Mouse (Mus musculus) mature B cell (primary cell): ENCODE data around the gene Kcnk7.

Experiments
- in situ Hi-C: fragments of 300-500 bp; cut with MboI; formaldehyde crosslinking; loops from 2 replicates; pipeline ENCODE4 v1.14.3; 2019

The Kcnk7 gene

GRCm38 (mm10) chr19:5690343-5690735 is 13.8 kb upstream of the Kcnk7 start:
- in situ Hi-C loops = no loop called here

DNA sequence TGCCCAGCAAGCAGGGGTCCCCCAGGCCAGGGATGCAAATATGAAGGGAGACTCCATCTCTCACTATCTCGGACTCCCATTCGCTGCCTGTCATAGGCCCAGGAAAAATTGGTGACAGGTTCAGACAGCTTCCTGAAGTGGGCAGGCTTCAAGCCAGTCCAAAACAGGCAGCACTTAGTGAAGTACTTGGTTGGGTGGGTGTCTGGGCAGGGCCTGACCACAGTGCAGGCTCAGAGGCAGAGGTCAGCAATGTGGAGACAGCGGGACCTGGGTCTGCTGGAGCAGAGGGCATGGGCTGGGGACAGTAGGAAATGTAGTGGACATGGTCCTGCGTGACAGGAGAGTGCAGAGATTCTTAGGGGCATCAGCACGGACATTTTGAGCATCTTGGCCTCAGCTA is 12.6 kb upstream of the Kcnk7 start:
- in situ Hi-C loops = no loop called here

- in situ Hi-C loops = no loop called here
These were observed 11.9 kb upstream of the Kcnk7 start for GRCm38 (mm10) chr19:5692086-5692912.

DNA sequence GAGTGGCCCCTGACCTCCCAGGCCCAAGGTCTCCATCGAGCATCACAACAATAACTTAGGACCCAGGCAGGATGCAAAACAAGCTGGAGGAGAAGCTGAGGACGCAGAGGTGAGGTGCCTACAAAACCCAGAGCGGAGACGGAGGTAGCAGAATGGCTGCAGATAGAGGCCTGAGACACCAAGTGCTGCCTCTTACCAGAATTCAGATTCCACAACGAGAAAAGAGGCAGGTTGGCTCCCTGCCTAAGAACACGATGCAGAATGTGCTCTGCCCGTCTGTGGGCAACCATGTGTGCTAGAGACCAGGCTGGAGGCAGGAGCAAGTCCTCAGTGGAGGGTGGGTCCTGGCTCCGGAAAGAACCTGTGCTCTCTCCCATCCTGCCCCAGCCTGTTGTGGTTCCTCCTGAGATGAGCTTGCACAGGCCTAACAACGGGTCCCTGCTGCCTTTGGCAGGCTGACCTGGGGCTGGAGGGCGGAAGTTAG is 11.2 kb upstream of the Kcnk7 start:
- in situ Hi-C loops = no loop called here

- in situ Hi-C loops = no loop called here
These were observed 10.4 kb upstream of the Kcnk7 start for GRCm38 (mm10) chr19:5693801-5694200.

DNA sequence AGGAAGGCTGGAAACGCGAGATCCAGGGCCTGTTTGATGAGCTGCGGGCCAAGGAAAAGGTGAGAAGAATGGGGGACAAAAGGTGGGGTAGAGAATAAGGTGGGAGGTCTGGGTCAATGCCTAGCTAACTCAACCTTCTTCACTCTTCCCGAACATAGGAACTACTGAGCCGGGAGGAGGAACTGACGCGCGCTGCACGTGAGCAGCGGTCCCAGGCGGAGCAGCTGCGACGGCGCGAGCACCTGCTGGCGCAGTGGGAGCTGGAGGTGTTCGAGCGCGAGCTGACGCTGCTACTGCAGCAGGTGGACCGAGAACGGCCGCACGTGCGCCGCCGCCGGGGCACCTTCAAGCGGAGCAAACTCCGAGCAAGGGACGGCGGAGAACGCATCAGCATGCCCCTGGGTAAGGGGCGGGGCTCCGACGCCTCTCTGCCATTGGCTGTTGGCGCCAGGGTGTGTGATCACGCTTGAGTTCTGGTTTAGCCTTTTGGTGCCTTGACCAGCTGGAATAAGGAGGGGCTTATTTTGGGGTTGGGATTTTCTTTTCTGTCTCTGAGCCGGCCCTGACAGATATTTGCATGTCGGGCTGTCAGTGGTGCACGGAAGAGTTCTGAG is 8.2 kb upstream of the Kcnk7 start:
- in situ Hi-C loops = no loop called here

DNA sequence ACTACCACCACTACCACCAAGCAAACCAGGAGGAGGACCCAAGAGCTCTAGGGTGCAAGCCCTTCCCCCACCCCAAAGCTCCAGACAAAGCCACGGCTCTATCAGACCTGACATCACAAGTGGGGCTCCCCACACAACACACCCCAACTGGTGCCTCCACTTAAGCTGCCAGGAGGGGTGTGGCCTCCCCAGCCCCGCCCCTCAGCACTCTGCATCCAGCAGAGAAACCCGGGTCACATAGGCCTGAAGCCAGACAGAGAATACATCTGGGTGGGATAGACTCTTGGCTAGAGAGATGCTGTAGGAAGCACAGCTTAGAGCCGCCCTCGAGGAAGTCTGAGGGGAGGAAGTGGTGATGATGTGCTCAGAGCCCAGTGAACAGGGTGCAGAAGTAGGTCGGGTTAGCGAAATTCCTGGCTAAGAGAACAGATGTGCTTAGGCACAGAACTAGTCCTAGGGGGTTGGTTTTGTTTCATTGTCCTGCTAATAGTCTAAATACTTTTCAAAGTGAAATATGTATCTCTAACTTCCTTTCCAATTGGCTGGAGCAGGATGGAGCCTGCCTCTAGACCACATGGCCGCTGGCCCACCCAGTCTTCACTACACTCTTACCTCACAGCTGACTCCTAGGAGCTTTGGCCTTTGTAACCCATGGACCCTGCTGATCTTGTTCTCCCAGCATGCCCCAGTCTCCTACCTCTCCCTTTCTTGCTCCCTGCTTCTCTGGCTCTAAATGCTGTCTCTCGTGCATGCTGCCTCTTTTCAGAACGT is 819 bp downstream of the Kcnk7 start:
- in situ Hi-C loops = no loop called here

GRCm38 (mm10) chr19:5710068-5710467 is 5.9 kb downstream of the Kcnk7 start:
- in situ Hi-C loops = no loop called here

DNA sequence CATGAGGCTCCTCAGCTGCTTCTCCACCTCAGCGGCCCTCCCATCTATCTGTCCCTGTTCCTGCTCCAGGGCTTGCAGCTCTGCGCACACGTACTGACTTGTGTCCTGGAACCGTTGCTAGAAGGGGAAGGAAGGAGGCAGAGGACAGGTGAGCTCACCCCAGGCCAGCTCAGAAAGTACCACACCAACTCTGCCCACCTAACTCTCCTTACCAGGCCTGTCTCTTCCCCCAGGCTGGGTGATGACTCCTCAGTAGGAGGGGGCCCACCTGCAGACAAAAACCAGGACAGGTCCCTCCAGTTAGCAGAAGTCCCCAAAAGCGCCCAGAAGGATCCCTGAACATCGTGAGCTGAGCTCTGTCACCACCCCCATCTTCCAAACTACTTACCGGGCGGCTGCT is 6.4 kb downstream of the Kcnk7 start:
- in situ Hi-C loops = no loop called here

- in situ Hi-C loops = no loop called here
These were observed 7.1 kb downstream of the Kcnk7 start for GRCm38 (mm10) chr19:5711218-5711617.

GRCm38 (mm10) chr19:5711907-5712460 is 7.8 kb downstream of the Kcnk7 start:
- in situ Hi-C loops = no loop called here

DNA sequence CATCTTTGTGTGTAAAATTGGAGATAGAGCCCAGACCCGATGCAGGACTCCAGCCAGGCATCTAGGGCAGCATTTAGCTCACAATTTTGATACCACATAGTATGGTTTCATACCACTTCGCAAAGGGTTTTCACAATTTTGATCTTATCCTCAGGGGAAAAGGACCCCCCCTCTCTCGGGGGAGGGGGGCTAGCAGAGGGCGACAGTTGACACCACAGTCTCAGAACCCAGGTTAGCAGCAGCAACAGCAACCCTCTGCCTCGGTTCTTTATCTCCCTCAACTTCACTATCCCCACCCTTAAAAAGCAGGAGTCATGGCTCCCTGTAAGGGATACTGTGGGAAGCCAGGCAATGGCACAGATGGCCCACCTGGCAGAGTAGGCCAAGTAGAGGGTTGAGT is 9.1 kb downstream of the Kcnk7 start:
- in situ Hi-C loops = no loop called here

DNA sequence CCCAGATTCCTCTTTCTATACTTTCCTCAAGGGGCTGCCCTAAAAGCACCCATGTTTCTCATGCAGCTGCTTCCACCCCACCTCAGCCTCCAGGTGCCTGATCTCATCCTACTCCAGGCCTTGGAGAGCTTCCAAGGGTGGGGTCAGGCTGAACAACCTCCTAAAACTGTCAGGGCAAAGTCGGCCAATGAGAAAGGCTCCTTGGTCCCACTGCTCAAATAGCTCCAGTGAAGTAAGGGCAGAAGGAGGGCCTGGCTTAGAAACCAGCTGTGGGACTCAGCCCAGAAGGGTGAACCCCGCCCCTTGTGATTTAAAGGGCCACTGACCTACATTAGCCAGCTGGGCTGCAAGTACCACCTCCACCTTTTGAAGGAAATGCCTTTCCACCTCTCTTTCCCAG is 9.6 kb downstream of the Kcnk7 start:
- in situ Hi-C loops = no loop called here

DNA sequence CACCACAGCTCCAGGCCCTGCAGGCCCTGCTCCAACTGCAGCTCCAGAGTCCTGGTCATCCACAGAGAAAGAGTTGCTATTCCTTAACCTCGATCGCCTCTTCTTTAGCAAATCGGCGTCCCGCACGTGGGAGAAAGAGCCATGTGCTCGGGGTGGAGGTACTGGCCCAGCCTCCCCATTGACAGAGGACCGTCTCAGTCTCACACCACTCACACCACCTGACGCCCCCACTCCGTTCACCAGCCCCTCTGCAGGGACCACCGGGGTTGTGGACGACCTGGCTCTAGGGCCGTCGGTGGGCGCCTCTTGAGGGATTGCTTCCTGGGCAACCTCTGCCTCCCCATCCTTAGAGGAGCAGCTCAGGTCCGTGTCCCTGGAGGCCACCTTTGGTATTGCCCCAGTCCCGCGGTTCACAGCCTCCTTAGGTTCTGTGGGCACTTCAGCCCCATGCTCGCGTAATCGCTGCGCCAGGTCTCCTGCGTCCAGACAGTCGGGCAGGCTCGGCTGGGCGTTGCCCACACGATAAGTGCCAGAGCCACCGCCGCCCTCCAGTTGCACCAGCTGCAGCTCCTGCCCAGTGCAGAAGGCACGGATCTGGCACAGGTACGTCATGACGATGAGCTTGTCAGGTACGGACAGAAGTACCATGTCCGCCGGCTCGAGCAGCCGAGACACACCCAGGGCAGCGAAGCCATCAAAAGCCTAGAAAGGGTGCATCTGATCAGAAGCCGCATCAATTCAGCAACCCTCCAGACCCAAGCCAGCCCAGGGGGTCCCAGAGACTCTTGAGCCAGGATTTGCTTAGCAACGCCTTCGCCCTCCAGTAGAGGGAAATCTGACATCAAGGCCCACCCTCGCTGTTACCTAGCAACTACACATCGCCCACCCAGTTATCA is 11.9 kb downstream of the Kcnk7 start:
- in situ Hi-C loops = no loop called here

DNA sequence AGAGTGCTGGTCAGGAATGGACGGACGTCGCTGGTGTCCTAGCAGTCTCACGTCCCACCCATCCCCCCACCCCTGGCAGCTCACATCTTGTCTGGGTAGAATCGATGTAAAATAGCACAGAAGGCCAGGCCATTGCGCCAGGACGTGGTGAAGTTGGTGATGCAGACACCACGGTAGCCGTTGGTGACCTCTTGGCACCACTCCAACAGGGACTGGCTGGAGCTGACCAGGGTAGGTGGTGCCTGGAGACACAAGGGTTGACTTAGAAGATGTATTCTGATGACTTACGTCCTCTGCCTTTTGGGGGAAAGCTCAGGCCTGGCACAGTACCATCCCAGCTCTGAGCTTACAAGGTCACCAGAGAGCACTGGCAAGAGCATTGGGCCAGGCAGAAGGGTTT is 12.8 kb downstream of the Kcnk7 start:
- in situ Hi-C loops = no loop called here

DNA sequence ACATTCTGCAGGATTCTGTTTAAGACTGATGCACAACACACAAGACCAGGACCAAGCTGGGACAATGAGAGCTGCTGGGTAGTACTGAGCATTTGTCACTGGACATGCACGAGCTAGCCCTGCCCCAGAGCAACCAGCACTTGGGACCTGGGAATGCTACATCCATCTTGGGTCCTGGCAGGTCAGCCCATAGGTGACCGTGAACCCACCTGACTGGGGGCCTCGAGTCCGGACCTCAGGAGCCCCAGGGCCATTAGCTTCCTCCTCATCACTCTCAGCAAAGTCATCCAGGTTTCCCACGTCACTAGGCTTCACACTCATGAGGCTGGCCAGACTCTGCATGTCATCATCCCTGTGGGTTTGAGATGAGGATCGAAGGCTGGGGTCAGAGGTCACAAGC is 17.1 kb downstream of the Kcnk7 start:
- in situ Hi-C loops = no loop called here

- in situ Hi-C loops = no loop called here
These were observed 18.8 kb downstream of the Kcnk7 start for GRCm38 (mm10) chr19:5722848-5723425.

GRCm38 (mm10) chr19:5723934-5724548 is 19.9 kb downstream of the Kcnk7 start:
- in situ Hi-C loops = no loop called here

- in situ Hi-C loops = no loop called here
These were observed 20.4 kb downstream of the Kcnk7 start for GRCm38 (mm10) chr19:5724549-5724941.

GRCm38 (mm10) chr19:5725029-5725707 is 21.0 kb downstream of the Kcnk7 start:
- in situ Hi-C loops = no loop called here
